Mouse (Mus musculus) ovary, postnatal 10 days (tissue): ENCODE data around the gene Col1a1.
A peak's percentile ranks its signal among the peaks of the same experiment; 100 is the strongest.

ENCODE experiments used
- DNase-seq: peaks from one replicate; pipeline ENCODE4 v3.0.0; 2022; ENCODE audit warnings: low spot score

Gene Col1a1

GRCm38 (mm10) chr11:94936045-94936444 is at the start of gene Col1a1:
Gene Col1a1 (plus strand): TSS chr11:94936224.
- peak; percentile 82 for DNase-seq

GRCm38 (mm10) chr11:94891155-94891554 is 44.9 kb upstream of the Col1a1 start:
- DNase-seq: no peak

- DNase-seq: no peak
These were observed 39.2 kb upstream of the Col1a1 start for GRCm38 (mm10) chr11:94896753-94897376.

- no peak for DNase-seq
These were observed 34.8 kb upstream of the Col1a1 start for GRCm38 (mm10) chr11:94901231-94901630.

- no peak for DNase-seq
These were observed 31.7 kb upstream of the Col1a1 start for GRCm38 (mm10) chr11:94904306-94904705.

GRCm38 (mm10) chr11:94910971-94911370 is 25.1 kb upstream of the Col1a1 start:
- DNase-seq: no peak

- DNase-seq: no peak
These were observed 23.5 kb upstream of the Col1a1 start for GRCm38 (mm10) chr11:94912568-94912967.

GRCm38 (mm10) chr11:94913302-94914090 is 22.5 kb upstream of the Col1a1 start:
- DNase-seq: no peak

GRCm38 (mm10) chr11:94915675-94916403 is 20.2 kb upstream of the Col1a1 start:
- DNase-seq: no peak

- no peak for DNase-seq
These were observed 19.5 kb upstream of the Col1a1 start for GRCm38 (mm10) chr11:94916477-94916876.

GRCm38 (mm10) chr11:94917717-94918116 is 18.3 kb upstream of the Col1a1 start:
- no peak for DNase-seq

- DNase-seq: no peak
These were observed 15.0 kb upstream of the Col1a1 start for GRCm38 (mm10) chr11:94920996-94921401.

GRCm38 (mm10) chr11:94924977-94925376 is 11.0 kb upstream of the Col1a1 start:
- DNase-seq: no peak

GRCm38 (mm10) chr11:94926431-94926830 is 9.6 kb upstream of the Col1a1 start:
- no peak for DNase-seq

GRCm38 (mm10) chr11:94927771-94928291 is 8.2 kb upstream of the Col1a1 start:
- no peak for DNase-seq

GRCm38 (mm10) chr11:94928820-94929219 is 7.2 kb upstream of the Col1a1 start:
- no peak for DNase-seq

GRCm38 (mm10) chr11:94929599-94929998 is 6.4 kb upstream of the Col1a1 start:
- no peak for DNase-seq

GRCm38 (mm10) chr11:94930151-94930550 is 5.9 kb upstream of the Col1a1 start:
- DNase-seq: no peak

GRCm38 (mm10) chr11:94933584-94933983 is 2.4 kb upstream of the Col1a1 start:
- no peak for DNase-seq

GRCm38 (mm10) chr11:94934526-94934925 is 1.5 kb upstream of the Col1a1 start:
- DNase-seq: no peak

- peak; percentile 85 for DNase-seq
These were observed 849 bp downstream of the Col1a1 start for GRCm38 (mm10) chr11:94936851-94937295.

GRCm38 (mm10) chr11:94937335-94937781 is 1.3 kb downstream of the Col1a1 start:
- DNase-seq: no peak
